15 mouse cellular contexts compared by ENCODE assay signal in genomic region chr1:52088634-52089033, GRCm38 (mm10).
"Had no signal": no experiment of that assay in that cellular context is flagged by ENCODE, and none has a peak within 500 bp of the region (broad histone marks: within the 10 kb centered on the region; RNA-seq: fewer than 3 reads in every experiment).

No protein-coding gene starts in this region.

- H3K9ac ChIP-seq: liver, embryonic 15.5 days; lung, embryonic 15.5 days; neural tube, embryonic 15.5 days had no signal

- H3K4me1 ChIP-seq: liver, embryonic 15.5 days; lung, embryonic 15.5 days; neural tube, embryonic 15.5 days had no signal

- H3K4me2 ChIP-seq: liver, embryonic 11.5 days; liver, embryonic 15.5 days; lung, embryonic 15.5 days; neural tube, embryonic 15.5 days had no signal

- DNase-seq: kidney, adult 11 months; kidney, adult 9 months; kidney, postnatal 36 days; midbrain, embryonic 14.5 days; right cerebral cortex, adult 18-20 months; right cerebral cortex, postnatal 25 days; thymus, adult 2 months; thymus, postnatal 25 days had no signal

- H3K36me3 ChIP-seq: liver, embryonic 15.5 days; lung, embryonic 15.5 days; neural tube, embryonic 15.5 days had no signal

- H3K27ac ChIP-seq: hindbrain, postnatal 0 days; kidney, postnatal 0 days; liver, embryonic 15.5 days; lung, embryonic 15.5 days; neural tube, embryonic 15.5 days had no signal

- H3K27me3 ChIP-seq: liver, embryonic 15.5 days; lung, embryonic 15.5 days; neural tube, embryonic 15.5 days had no signal

- ATAC-seq: hindbrain, postnatal 0 days had no signal

- H3K4me3 ChIP-seq: liver, embryonic 15.5 days; lung, embryonic 15.5 days; myocyte; neural tube, embryonic 15.5 days had no signal

- H3K9me3 ChIP-seq: liver, embryonic 15.5 days; lung, embryonic 15.5 days; neural tube, embryonic 15.5 days had no signal
